12 mouse cellular contexts compared by ENCODE assay signal in genomic region chr17:47744746-47745368, GRCm38 (mm10). TPM values are rescaled to one million over a fixed set of nuclear protein-coding genes. Genes with fewer than 3 reads are reported as not detected.
DNase-seq lines count a peak whose midpoint lies in the region; ATAC-seq and TF ChIP-seq lines count a peak whose summit lies in the region.
"Had no signal": no experiment of that assay in that cellular context is flagged by ENCODE, and none has a peak within 500 bp of the region (broad histone marks: within the 10 kb centered on the region; RNA-seq: fewer than 3 reads in every experiment).

No protein-coding gene starts in this region.

- no peak for TF ChIP-seq POLR2A in testis, adult 2 months (IDR thresholded peaks at IDR 0.05; ENCODE audit: control insufficient read depth, low read depth, low read length)

- peaks cover 3% of the 10 kb centered on the region; the same call in 1 of the 2 replicates for H3K9me3 ChIP-seq in heart, embryonic 10.5 days
- no peaks in the 10 kb centered on the region for H3K9me3 ChIP-seq in midbrain, embryonic 11.5 days (ENCODE audit: control insufficient read depth, low read length)
- no peaks in the 10 kb centered on the region for H3K9me3 ChIP-seq in midbrain, embryonic 14.5 days (ENCODE audit: control insufficient read depth, low read length)

- H3K9ac ChIP-seq in midbrain, embryonic 11.5 days (ENCODE audit: low read length) = no peak overlapping the region
- H3K9ac ChIP-seq in midbrain, embryonic 14.5 days (replicated peaks; ENCODE audit: low read length) = no peak overlapping the region

- H3K4me2 ChIP-seq in midbrain, embryonic 11.5 days = no peak overlapping the region
- no peak overlapping the region for H3K4me2 ChIP-seq in midbrain, embryonic 14.5 days (ENCODE audit: low read length)

- ATAC-seq in midbrain, embryonic 11.5 days (ENCODE audit: low FRiP score) = no peak
- no peak for ATAC-seq in midbrain, embryonic 14.5 days (ENCODE audit: low FRiP score, low TSS enrichment)
- no peak for ATAC-seq in granulocyte monocyte progenitor cell, adult 5-6 weeks (replicated peaks; ENCODE audit: poor library complexity, severe bottlenecking)
- ATAC-seq in cerebellum, adult (ENCODE audit: insufficient number of reproducible peaks, low FRiP score, low TSS enrichment) = no peak

- peaks cover 54% of the 10 kb centered on the region for H3K4me1 ChIP-seq in heart, embryonic 10.5 days
- H3K4me1 ChIP-seq in midbrain, embryonic 11.5 days (ENCODE audit: control insufficient read depth, insufficient read depth, low read length) = no peaks in the 10 kb centered on the region
- no peaks in the 10 kb centered on the region for H3K4me1 ChIP-seq in midbrain, embryonic 14.5 days (ENCODE audit: control insufficient read depth, insufficient read depth, low read length)
- peaks cover 3% of the 10 kb centered on the region; the same call in 1 of the 2 replicates for H3K4me1 ChIP-seq in testis, adult 2 months (ENCODE audit: control insufficient read depth, insufficient read depth, low read length)

- peak; percentile 41 for DNase-seq in heart, postnatal 4 days
- no peak for DNase-seq in heart, embryonic 10.5 days (ENCODE audit: low spot score)
- peak; percentile 86 for DNase-seq in midbrain, embryonic 11.5 days (ENCODE audit: low spot score, missing footprints)
- DNase-seq in midbrain, embryonic 14.5 days = no peak
- DNase-seq in R1 (ENCODE audit: low read depth, low spot score) = peak; percentile 92

- no peak overlapping the region for H3K27ac ChIP-seq in heart, embryonic 10.5 days
- no peak overlapping the region for H3K27ac ChIP-seq in midbrain, embryonic 11.5 days (ENCODE audit: low read depth, low read length)
- H3K27ac ChIP-seq in midbrain, embryonic 14.5 days (replicated peaks; ENCODE audit: low read depth, low read length) = no peak overlapping the region
- no peak overlapping the region for H3K27ac ChIP-seq in testis, adult 2 months (ENCODE audit: control insufficient read depth, insufficient read depth, low read depth, low read length)

- H3K36me3 ChIP-seq in heart, embryonic 10.5 days = peaks cover 7% of the 10 kb centered on the region; the same call in 1 of the 2 replicates
- no peaks in the 10 kb centered on the region for H3K36me3 ChIP-seq in midbrain, embryonic 11.5 days (ENCODE audit: control insufficient read depth, insufficient read depth, low read length)
- no peaks in the 10 kb centered on the region for H3K36me3 ChIP-seq in midbrain, embryonic 14.5 days (ENCODE audit: control insufficient read depth, insufficient read depth, low read length)
- H3K36me3 ChIP-seq in testis, adult 2 months (ENCODE audit: control insufficient read depth, insufficient read depth, low read length) = no peaks in the 10 kb centered on the region

- WGBS in heart, embryonic 10.5 days = 83% methylated on average over 10 of the region's 10 CpGs
- WGBS in midbrain, embryonic 11.5 days = 87% methylated on average over 10 of the region's 10 CpGs
- 90% methylated on average over 10 of the region's 10 CpGs for WGBS in midbrain, embryonic 14.5 days

- H3K27me3 ChIP-seq in heart, embryonic 10.5 days (ENCODE audit: insufficient read depth, poor library complexity, severe bottlenecking) = no peaks in the 10 kb centered on the region
- H3K27me3 ChIP-seq in midbrain, embryonic 11.5 days (ENCODE audit: control insufficient read depth, insufficient read depth, low read length) = no peaks in the 10 kb centered on the region
- no peaks in the 10 kb centered on the region for H3K27me3 ChIP-seq in midbrain, embryonic 14.5 days (ENCODE audit: control insufficient read depth, insufficient read depth, low read length)
- no peaks in the 10 kb centered on the region for H3K27me3 ChIP-seq in testis, adult 2 months (ENCODE audit: control insufficient read depth, insufficient read depth, low read length)

- TF ChIP-seq CTCF in testis, adult 2 months (IDR thresholded peaks at IDR 0.05; ENCODE audit: control insufficient read depth, insufficient read depth, insufficient replicate concordance, low read depth, low read length) = peak; percentile 77; the same call in 1 of the 2 replicates

- H3K4me3 ChIP-seq in heart, embryonic 10.5 days = no peak overlapping the region
- no peak overlapping the region for H3K4me3 ChIP-seq in midbrain, embryonic 11.5 days (ENCODE audit: low read depth, low read length)
- no peak overlapping the region for H3K4me3 ChIP-seq in midbrain, embryonic 14.5 days (replicated peaks; ENCODE audit: low read depth, low read length)
- no peak overlapping the region for H3K4me3 ChIP-seq in testis, adult 2 months (ENCODE audit: control insufficient read depth, low read depth, low read length)

RNA-seq across cellular contexts. Expression of gene Tfeb, which starts 8.0 kb away (rescaled TPM):
- 10 to 100 TPM; 50.3 to 53.1 TPM for total RNA-seq in heart, postnatal 4 days (2021)
- 15.3 and 19.3 TPM in 2 replicates for polyA plus RNA-seq in heart, embryonic 10.5 days (2016; fragmentation: Nextera tagmentation; extraction: Ambion mirVana)
- 1.4 and 2.1 TPM in 2 replicates for polyA plus RNA-seq in midbrain, embryonic 11.5 days (2014; fragmentation: Nextera tagmentation; extraction: Ambion mirVana)
- 1.6 and 2.7 TPM in 2 replicates for polyA plus RNA-seq in midbrain, embryonic 14.5 days (2014; fragmentation: Nextera tagmentation; extraction: Ambion mirVana)
- polyA plus RNA-seq in testis, adult 2 months (2012; rRNA removed) = 4.4 and 5.2 TPM in 2 replicates
- 6.7 and 9.4 TPM in 2 replicates for total RNA-seq in granulocyte monocyte progenitor cell, adult 5-6 weeks (2014; fragmentation: Nextera tagmentation)
- total RNA-seq in granulocyte monocyte progenitor cell, adult 5-6 weeks (2017) = 6.9 and 7.8 TPM in 2 replicates

RNA-seq across cellular contexts. Expression of gene Pgc, which starts 18.2 kb away (rescaled TPM):
- total RNA-seq in heart, postnatal 4 days (2021) = not detected
- polyA plus RNA-seq in heart, embryonic 10.5 days (2016; fragmentation: Nextera tagmentation; extraction: Ambion mirVana) = 0.49 and 0.67 TPM in 2 replicates
- not detected in 2 replicates for polyA plus RNA-seq in midbrain, embryonic 11.5 days (2014; fragmentation: Nextera tagmentation; extraction: Ambion mirVana)
- not detected in 2 replicates for polyA plus RNA-seq in midbrain, embryonic 14.5 days (2014; fragmentation: Nextera tagmentation; extraction: Ambion mirVana)
- 0.32 and 0.57 TPM in 2 replicates for polyA plus RNA-seq in testis, adult 2 months (2012; rRNA removed)
- total RNA-seq in granulocyte monocyte progenitor cell, adult 5-6 weeks (2014; fragmentation: Nextera tagmentation) = not detected in 2 replicates
- total RNA-seq in granulocyte monocyte progenitor cell, adult 5-6 weeks (2017) = not detected in 2 replicates
- total RNA-seq: gastrocnemius, adult 8-10 months; hematopoietic stem cell, adult 5-6 weeks; layer of hippocampus, postnatal 25 days; megakaryocyte-erythroid progenitor cell, adult 5-6 weeks had no signal

RNA-seq across cellular contexts. Expression of gene Prickle4, which starts 50.3 kb away (rescaled TPM):
- total RNA-seq in heart, postnatal 4 days (2021) = 1 to 10 TPM; 1.8 to 2.1 TPM
- 0.79 TPM in 1 of 2 replicates, not detected in the other for polyA plus RNA-seq in heart, embryonic 10.5 days (2016; fragmentation: Nextera tagmentation; extraction: Ambion mirVana)
- 0.72 and 2.1 TPM in 2 replicates for polyA plus RNA-seq in midbrain, embryonic 11.5 days (2014; fragmentation: Nextera tagmentation; extraction: Ambion mirVana)
- 2.1 TPM in 1 of 2 replicates, not detected in the other for polyA plus RNA-seq in midbrain, embryonic 14.5 days (2014; fragmentation: Nextera tagmentation; extraction: Ambion mirVana)
- polyA plus RNA-seq in testis, adult 2 months (2012; rRNA removed) = 2.7 and 3.4 TPM in 2 replicates
- total RNA-seq in granulocyte monocyte progenitor cell, adult 5-6 weeks (2014; fragmentation: Nextera tagmentation) = not detected in 2 replicates
- 0.62 TPM in 1 of 2 replicates, not detected in the other for total RNA-seq in granulocyte monocyte progenitor cell, adult 5-6 weeks (2017)
- total RNA-seq: megakaryocyte-erythroid progenitor cell, adult 5-6 weeks had no signal

RNA-seq across cellular contexts. Expression of gene Gm21981, which starts 50.6 kb away (rescaled TPM):
- 1 to 10 TPM in 1 of 2 experiments, under 1 TPM in 1; 0.98 to 1.1 TPM for total RNA-seq in heart, postnatal 4 days (2021)
- polyA plus RNA-seq in heart, embryonic 10.5 days (2016; fragmentation: Nextera tagmentation; extraction: Ambion mirVana) = 0.14 and 0.16 TPM in 2 replicates
- 1.7 and 2.3 TPM in 2 replicates for polyA plus RNA-seq in midbrain, embryonic 11.5 days (2014; fragmentation: Nextera tagmentation; extraction: Ambion mirVana)
- 5.4 and 7.2 TPM in 2 replicates for polyA plus RNA-seq in midbrain, embryonic 14.5 days (2014; fragmentation: Nextera tagmentation; extraction: Ambion mirVana)
- polyA plus RNA-seq in testis, adult 2 months (2012; rRNA removed) = 0.95 and 0.96 TPM in 2 replicates
- not detected in 2 replicates for total RNA-seq in granulocyte monocyte progenitor cell, adult 5-6 weeks (2014; fragmentation: Nextera tagmentation)
- 1.0 TPM in 1 of 2 replicates, not detected in the other for total RNA-seq in granulocyte monocyte progenitor cell, adult 5-6 weeks (2017)
- total RNA-seq: hematopoietic stem cell, adult 5-6 weeks had no signal

RNA-seq across cellular contexts. Expression of gene Frs3, which starts 56.0 kb away (rescaled TPM):
- total RNA-seq in heart, postnatal 4 days (2021) = 1 to 10 TPM; 5.2 to 6.0 TPM
- polyA plus RNA-seq in heart, embryonic 10.5 days (2016; fragmentation: Nextera tagmentation; extraction: Ambion mirVana) = 4.6 and 5.2 TPM in 2 replicates
- polyA plus RNA-seq in midbrain, embryonic 11.5 days (2014; fragmentation: Nextera tagmentation; extraction: Ambion mirVana) = 7.0 and 9.3 TPM in 2 replicates
- polyA plus RNA-seq in midbrain, embryonic 14.5 days (2014; fragmentation: Nextera tagmentation; extraction: Ambion mirVana) = 32.3 and 33.2 TPM in 2 replicates
- polyA plus RNA-seq in testis, adult 2 months (2012; rRNA removed) = 31.4 and 34.1 TPM in 2 replicates
- total RNA-seq in granulocyte monocyte progenitor cell, adult 5-6 weeks (2014; fragmentation: Nextera tagmentation) = 0.15 TPM in 1 of 2 replicates, not detected in the other
- total RNA-seq in granulocyte monocyte progenitor cell, adult 5-6 weeks (2017) = 0.22 TPM in 1 of 2 replicates, not detected in the other

Comparison
In these comparisons a context has a peak if more than half of its experiments do, and no peak if none do; other contexts are left out.
1. DNase-seq: peak in heart, postnatal 4 days (single experiment), midbrain, embryonic 11.5 days (single experiment) and R1 (single experiment); none in heart, embryonic 10.5 days (single experiment) and midbrain, embryonic 14.5 days (single experiment).